Mouse (Mus musculus) embryonic fibroblast, embryonic 13.5 days (primary cell): ENCODE results near the gene Ptger2.

Experiments used
- CTCF ChIP-seq: IDR thresholded peaks from 2 replicates; pipeline ENCODE4 v1.5.1; 2011; ENCODE audit warnings: mild to moderate bottlenecking, control low read depth, low read length, moderate library complexity, borderline replicate concordance; ENCODE audit not compliant: insufficient read depth
- POLR2A ChIP-seq: IDR thresholded peaks from 2 replicates; pipeline ENCODE4 v1.6.1; 2011; ENCODE audit warnings: low read depth, mild to moderate bottlenecking, control low read depth, low read length, moderate library complexity

DNA sequence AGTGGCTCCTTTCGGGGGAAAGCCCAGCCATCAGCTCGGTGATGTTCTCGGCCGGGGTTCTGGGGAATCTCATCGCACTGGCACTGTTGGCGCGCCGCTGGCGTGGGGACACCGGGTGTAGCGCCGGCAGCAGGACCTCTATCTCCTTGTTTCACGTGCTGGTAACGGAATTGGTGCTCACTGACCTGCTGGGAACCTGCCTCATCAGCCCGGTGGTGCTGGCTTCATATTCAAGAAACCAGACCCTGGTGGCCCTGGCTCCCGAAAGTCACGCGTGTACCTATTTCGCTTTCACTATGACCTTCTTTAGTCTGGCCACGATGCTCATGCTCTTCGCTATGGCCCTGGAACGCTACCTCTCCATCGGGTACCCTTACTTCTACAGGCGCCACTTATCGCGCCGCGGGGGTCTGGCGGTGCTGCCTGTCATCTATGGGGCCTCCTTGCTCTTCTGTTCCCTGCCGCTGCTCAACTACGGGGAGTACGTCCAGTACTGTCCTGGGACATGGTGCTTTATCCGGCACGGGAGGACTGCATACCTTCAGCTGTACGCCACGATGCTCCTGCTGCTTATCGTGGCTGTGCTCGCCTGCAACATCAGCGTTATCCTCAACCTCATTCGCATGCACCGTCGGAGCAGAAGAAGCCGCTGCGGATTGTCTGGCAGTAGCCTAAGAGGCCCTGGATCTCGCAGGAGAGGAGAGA lies 1.2 kb downstream of the Ptger2 start:
- TF ChIP-seq CTCF (no peak), POLR2A (no peak)
